Mouse (Mus musculus) heart, postnatal 0 days (tissue): ENCODE measurements around the gene Gm20479. TPM values are rescaled to one million over a fixed set of nuclear protein-coding genes. Genes with fewer than 3 reads are reported as not detected.
A peak's percentile ranks its signal among the peaks of the same experiment; 100 is the strongest.

Experiments used
- ATAC-seq: fragments of 200-750 bp; cut with Nextera tagmentation; 2 replicates; pipeline ENCODE4 v1.8.0; 2017; ENCODE audit warnings: low read depth, moderate number of reproducible peaks, moderate library complexity; ENCODE audit not compliant: insufficient read depth
- DNase-seq: peaks from one replicate; pipeline ENCODE4 v3.0.0-alpha.2; 2016; ENCODE audit warnings: low spot score
- H3K27ac ChIP-seq: fragments of 300-500 bp; sonication (generic); 2 replicates; pipeline ENCODE4 v1.5.1; 2014; ENCODE audit warnings: low read depth, mild to moderate bottlenecking
- H3K27me3 ChIP-seq: fragments of 300-500 bp; sonication (generic); 2 replicates; pipeline ENCODE4 v1.6.1; 2014; ENCODE audit warnings: low read length, mixed read lengths; ENCODE audit not compliant: control insufficient read depth, insufficient read depth
- H3K36me3 ChIP-seq: fragments of 300-500 bp; sonication (generic); replicated peaks from 2 replicates; pipeline ENCODE4 v1.6.1; 2014; ENCODE audit warnings: low read length, mixed read lengths; ENCODE audit not compliant: control insufficient read depth, insufficient read depth
- H3K4me1 ChIP-seq: fragments of 300-500 bp; sonication (generic); 2 replicates; pipeline ENCODE4 v1.6.1; 2014; ENCODE audit warnings: antibody characterized with exemption; ENCODE audit not compliant: control insufficient read depth, insufficient read depth
- H3K4me2 ChIP-seq: fragments of 300-500 bp; sonication (generic); 2 replicates; pipeline ENCODE4 v1.6.1; 2014; ENCODE audit warnings: low read depth, mild to moderate bottlenecking, low read length, moderate library complexity
- H3K4me3 ChIP-seq: fragments of 300-500 bp; sonication (generic); 2 replicates; pipeline ENCODE4 v1.5.1; 2014; ENCODE audit warnings: low read depth, low read length
- H3K9ac ChIP-seq: fragments of 300-500 bp; sonication (generic); replicated peaks from 2 replicates; pipeline ENCODE4 v1.6.1; 2014; ENCODE audit warnings: low read depth, low read length, mixed read lengths
- H3K9me3 ChIP-seq: fragments of 300-500 bp; sonication (generic); replicated peaks from 2 replicates; pipeline ENCODE4 v1.6.1; 2016; ENCODE audit warnings: low read length; ENCODE audit not compliant: control insufficient read depth
- CTCF ChIP-seq: IDR thresholded peaks from 2 replicates; pipeline ENCODE4 v1.5.1; 2016; ENCODE audit warnings: antibody characterized with exemption, control low read depth, low read depth
- EP300 ChIP-seq: IDR thresholded peaks from 2 replicates; pipeline ENCODE4 v1.6.1; 2016; ENCODE audit warnings: antibody characterized with exemption, low read depth
- WGBS: fragments of 180-500 bp; shearing (Covaris S2); extraction: QIAGEN DNeasy Blood & Tissue Kit; methylation state at CpG from one replicate; pipeline ENCODE4 v1.1.7; 2014; 5-methylcytosine and 5-hydroxymethylcytosine counted together
- polyA plus RNA-seq: library from polyadenylated mRNA; unstranded; fragments of >200 nt; fragmentation: Nextera tagmentation; extraction: Ambion mirVana; gene quantifications from 2 replicates; pipeline ENCODE4 v1.2.1, GENCODE M21; 2015
- total RNA-seq: library from RNA; depleted of rRNA; stranded (reverse); fragments of >200 nt; gene quantifications from 2 replicates; pipeline ENCODE4 v1.2.3, GENCODE M21; 2014; ENCODE audit warnings: low replicate concordance; rRNA removed

The Gm20479 gene
- total and polyA plus RNA-seq, 2 experiments from 2014 or later = 0.46 TPM; not detected in 1

- no peak overlapping the region for H3K27ac ChIP-seq
Observed at GRCm38 (mm10) chr7:27309832-27310231, 47.4 kb downstream of the Gm20479 start.

GRCm38 (mm10) chr7:27308821-27309549, 48.2 kb downstream of the Gm20479 start:
- Histone ChIP-seq H3K4me1 (peaks cover 5% of the 10 kb centered on the region; the same call in 1 of the 2 replicates), H3K36me3 (peaks cover 7% of the 10 kb centered on the region), H3K4me3 (peak overlapping the region; percentile 11), H3K4me2 (peak overlapping the region; percentile 43), H3K27me3 (peaks cover 24% of the 10 kb centered on the region), H3K9ac (no peak overlapping the region), H3K9me3 (peaks cover 7% of the 10 kb centered on the region), H3K27ac (no peak overlapping the region)
- ATAC-seq (no peak; the same call in 1 of the 2 replicates), DNase-seq (no peak)
- TF ChIP-seq CTCF (no peak), EP300 (no peak)
- WGBS = 12% methylated on average over 28 of the region's 28 CpGs

More at GRCm38 (mm10) chr7:27309832-27310231, 47.4 kb downstream of the Gm20479 start:
- no peak for TF ChIP-seq CTCF
- no peak for TF ChIP-seq EP300
- WGBS = 26% methylated on average over 3 of the region's 3 CpGs
- ATAC-seq (no peak), DNase-seq (no peak)
- no peak overlapping the region for H3K4me3 ChIP-seq
- peaks cover 5% of the 10 kb centered on the region; the same call in 1 of the 2 replicates for H3K4me1 ChIP-seq
- peaks cover 8% of the 10 kb centered on the region for H3K9me3 ChIP-seq
- peaks cover 24% of the 10 kb centered on the region for H3K27me3 ChIP-seq
- H3K36me3 ChIP-seq = peaks cover 7% of the 10 kb centered on the region
- H3K4me2 ChIP-seq = no peak overlapping the region
- no peak overlapping the region for H3K9ac ChIP-seq

- Histone ChIP-seq H3K36me3 (no peaks in the 10 kb centered on the region), H3K27me3 (peaks cover 29% of the 10 kb centered on the region), H3K4me2 (no peak overlapping the region), H3K27ac (no peak overlapping the region), H3K4me3 (no peak overlapping the region), H3K4me1 (peaks cover 5% of the 10 kb centered on the region; the same call in 1 of the 2 replicates), H3K9ac (no peak overlapping the region), H3K9me3 (no peaks in the 10 kb centered on the region)
- DNase-seq (no peak), ATAC-seq (no peak)
- whole genome bisulfite sequencing = 71% methylated on average over 9 of the region's 9 CpGs
- TF ChIP-seq EP300 (no peak), CTCF (peak; percentile 30)
Observed at GRCm38 (mm10) chr7:27307551-27307950, 49.7 kb downstream of the Gm20479 start.

- Histone ChIP-seq H3K27me3 (peaks cover 29% of the 10 kb centered on the region), H3K9ac (no peak overlapping the region), H3K36me3 (no peaks in the 10 kb centered on the region), H3K4me3 (no peak overlapping the region), H3K27ac (no peak overlapping the region), H3K9me3 (no peaks in the 10 kb centered on the region), H3K4me2 (no peak overlapping the region), H3K4me1 (peaks cover 5% of the 10 kb centered on the region; the same call in 1 of the 2 replicates)
- 70% methylated on average over 24 of the region's 24 CpGs for WGBS
- TF ChIP-seq CTCF (peak; percentile 65), EP300 (no peak)
- DNase-seq (no peak), ATAC-seq (no peak)
Observed at GRCm38 (mm10) chr7:27306161-27307160, 50.8 kb downstream of the Gm20479 start.

GRCm38 (mm10) chr7:27305091-27305730, 52.0 kb downstream of the Gm20479 start:
- DNase-seq = no peak
- no peak overlapping the region for H3K4me3 ChIP-seq
- H3K9ac ChIP-seq = no peak overlapping the region
- no peak for ATAC-seq
- H3K27ac ChIP-seq = no peak overlapping the region
- H3K36me3 ChIP-seq = no peaks in the 10 kb centered on the region
- TF ChIP-seq CTCF (no peak), EP300 (no peak)
- peaks cover 5% of the 10 kb centered on the region; the same call in 1 of the 2 replicates for H3K4me1 ChIP-seq
- H3K27me3 ChIP-seq = peaks cover 29% of the 10 kb centered on the region
- WGBS = 69% methylated on average over 17 of the region's 17 CpGs
- no peaks in the 10 kb centered on the region for H3K9me3 ChIP-seq
- no peak overlapping the region for H3K4me2 ChIP-seq

Other genes starting within 250 kb of the Gm20479 start
- gene Cyp2f2, start 237.5 kb downstream of the Gm20479 start, total RNA-seq = 5.4 TPM in 1 of 2 replicates, not detected in the other
- 0.05 and 14.2 TPM in 2 replicates for gene Cyp2f2, start 237.5 kb downstream of the Gm20479 start, polyA plus RNA-seq
- gene Cyp2t4, start 203.7 kb downstream of the Gm20479 start, total RNA-seq = not detected in 2 replicates
- not detected in 2 replicates for gene Cyp2t4, start 203.7 kb downstream of the Gm20479 start, polyA plus RNA-seq
- 71.5 and 76.5 TPM in 2 replicates for gene Egln2, start 190.6 kb downstream of the Gm20479 start, total RNA-seq
- gene Egln2, start 190.6 kb downstream of the Gm20479 start, polyA plus RNA-seq = 42.1 and 42.8 TPM in 2 replicates
- 42.5 and 74.2 TPM in 2 replicates for gene Rab4b, start 178.5 kb downstream of the Gm20479 start, total RNA-seq
- 44.4 and 45.9 TPM in 2 replicates for gene Rab4b, start 178.5 kb downstream of the Gm20479 start, polyA plus RNA-seq
- gene Gm21983, start 176.3 kb downstream of the Gm20479 start, total RNA-seq = not detected in 2 replicates
- gene Gm21983, start 176.3 kb downstream of the Gm20479 start, polyA plus RNA-seq = 0.15 TPM in 1 of 2 replicates, not detected in the other
- not detected in 2 replicates for gene Mia, start 176.3 kb downstream of the Gm20479 start, total RNA-seq
- gene Mia, start 176.3 kb downstream of the Gm20479 start, polyA plus RNA-seq = 0.25 and 0.38 TPM in 2 replicates
- 1.8 and 4.8 TPM in 2 replicates for gene BC024978, start 161.6 kb downstream of the Gm20479 start, total RNA-seq
- gene BC024978, start 161.6 kb downstream of the Gm20479 start, polyA plus RNA-seq = 2.0 and 2.1 TPM in 2 replicates
- gene Snrpa, start 161.1 kb downstream of the Gm20479 start, total RNA-seq = 78.2 and 79.4 TPM in 2 replicates
- 60.5 and 69.3 TPM in 2 replicates for gene Snrpa, start 161.1 kb downstream of the Gm20479 start, polyA plus RNA-seq
- 5.8 and 14.7 TPM in 2 replicates for gene Itpkc, start 128.8 kb downstream of the Gm20479 start, total RNA-seq
- 1.2 and 1.3 TPM in 2 replicates for gene Itpkc, start 128.8 kb downstream of the Gm20479 start, polyA plus RNA-seq
- 5.8 and 7.2 TPM in 2 replicates for gene Coq8b, start 124.4 kb downstream of the Gm20479 start, total RNA-seq
- gene Coq8b, start 124.4 kb downstream of the Gm20479 start, polyA plus RNA-seq = 10.1 and 11.0 TPM in 2 replicates
- 15.9 and 23.5 TPM in 2 replicates for gene Numbl, start 99.0 kb downstream of the Gm20479 start, total RNA-seq
- 5.6 and 6.2 TPM in 2 replicates for gene Numbl, start 99.0 kb downstream of the Gm20479 start, polyA plus RNA-seq
- gene Ltbp4, start 19.7 kb downstream of the Gm20479 start, total RNA-seq = 150 TPM in 2 replicates
- gene Ltbp4, start 19.7 kb downstream of the Gm20479 start, polyA plus RNA-seq = 56.9 and 61.7 TPM in 2 replicates
- 16.7 and 21.0 TPM in 2 replicates for gene Shkbp1, start 1.4 kb downstream of the Gm20479 start, total RNA-seq
- gene Shkbp1, start 1.4 kb downstream of the Gm20479 start, polyA plus RNA-seq = 14.2 and 18.3 TPM in 2 replicates
- gene Sptbn4, start 90.3 kb upstream of the Gm20479 start, total RNA-seq = 0.12 TPM in 1 of 2 replicates, not detected in the other
- 0.05 and 0.07 TPM in 2 replicates for gene Sptbn4, start 90.3 kb upstream of the Gm20479 start, polyA plus RNA-seq
- gene Blvrb, start 90.6 kb upstream of the Gm20479 start, total RNA-seq = 36.4 and 59.7 TPM in 2 replicates
- gene Blvrb, start 90.6 kb upstream of the Gm20479 start, polyA plus RNA-seq = 33.3 and 34.4 TPM in 2 replicates
- 4.3 and 11.4 TPM in 2 replicates for gene Sertad3, start 116.3 kb upstream of the Gm20479 start, total RNA-seq
- gene Sertad3, start 116.3 kb upstream of the Gm20479 start, polyA plus RNA-seq = 16.9 and 20.8 TPM in 2 replicates
- 23.4 and 70.5 TPM in 2 replicates for gene Sertad1, start 129.5 kb upstream of the Gm20479 start, total RNA-seq
- 30.8 and 31.0 TPM in 2 replicates for gene Sertad1, start 129.5 kb upstream of the Gm20479 start, polyA plus RNA-seq
- gene Prx, start 141.9 kb upstream of the Gm20479 start, total RNA-seq = 1.9 and 2.2 TPM in 2 replicates
- 1.1 TPM in 2 replicates for gene Prx, start 141.9 kb upstream of the Gm20479 start, polyA plus RNA-seq
- gene Hipk4, start 165.8 kb upstream of the Gm20479 start, total RNA-seq = 0.23 and 1.1 TPM in 2 replicates
- 0.15 and 0.18 TPM in 2 replicates for gene Hipk4, start 165.8 kb upstream of the Gm20479 start, polyA plus RNA-seq
- 37.3 and 58.5 TPM in 2 replicates for gene Pld3, start 195.8 kb upstream of the Gm20479 start, total RNA-seq
- 38.9 and 43.8 TPM in 2 replicates for gene Pld3, start 195.8 kb upstream of the Gm20479 start, polyA plus RNA-seq
- 3.8 and 21.3 TPM in 2 replicates for gene 2310022A10Rik, start 195.8 kb upstream of the Gm20479 start, total RNA-seq
- 39.7 and 41.8 TPM in 2 replicates for gene 2310022A10Rik, start 195.8 kb upstream of the Gm20479 start, polyA plus RNA-seq
- 129 and 138 TPM in 2 replicates for gene Akt2, start 234.1 kb upstream of the Gm20479 start, total RNA-seq
- gene Akt2, start 234.1 kb upstream of the Gm20479 start, polyA plus RNA-seq = 74.0 and 80.5 TPM in 2 replicates